Mouse (Mus musculus): Measurements from ENCODE around the gene Col4a3bp. TPM values are rescaled to one million over a fixed set of nuclear protein-coding genes. Genes with fewer than 3 reads are reported as not detected.
A peak's percentile ranks its signal among the peaks of the same experiment; 100 is the strongest.

Col4a3bp gene
- polyA plus RNA-seq, 1 experiment: 57.3 TPM

DNA sequence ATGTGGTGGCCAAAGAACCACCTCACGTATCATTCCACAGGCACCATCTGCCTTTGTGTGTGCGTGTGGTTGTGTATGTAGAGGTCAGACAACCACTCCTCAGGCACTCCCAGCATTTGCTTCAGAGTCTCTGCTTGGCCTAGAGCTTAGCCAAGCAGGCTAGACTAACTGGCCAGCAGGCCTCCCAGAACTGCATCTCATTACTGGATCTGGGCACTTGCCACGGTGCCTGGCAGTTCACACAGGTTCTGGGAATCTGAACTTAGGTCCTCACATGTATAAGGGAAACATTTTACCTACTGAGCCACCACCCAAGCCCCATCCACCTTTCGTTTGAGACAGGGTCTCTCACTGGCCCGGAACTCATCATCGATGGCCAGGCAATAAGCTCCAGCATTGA, 10.2 kb upstream of the Col4a3bp start:
- Histone ChIP-seq H3K27me3 (ENCODE audit: control insufficient read depth, insufficient read depth, low read length, poor library complexity, severe bottlenecking) (no peaks in the 10 kb centered on the region), H3K4me1 (ENCODE audit: control insufficient read depth, insufficient read depth, low read length) (peaks cover 4% of the 10 kb centered on the region), H3K27ac (ENCODE audit: insufficient read depth, low read length) (no peak overlapping the region), H3K36me3 (ENCODE audit: control insufficient read depth, insufficient read depth, low read length, poor library complexity, severe bottlenecking) (no peaks in the 10 kb centered on the region; the same call in 1 of the 2 replicates), H3K9me3 (replicated peaks; ENCODE audit: control insufficient read depth, insufficient read depth, low read length, poor library complexity, severe bottlenecking) (no peaks in the 10 kb centered on the region), H3K4me3 (ENCODE audit: low read depth, low read length) (no peak overlapping the region), H3K9ac (ENCODE audit: low read depth, poor library complexity, severe bottlenecking) (no peak overlapping the region)
- TF ChIP-seq EP300 (IDR thresholded peaks at IDR 0.05; ENCODE audit: insufficient read depth, low read depth, low read length): no peak
- TF ChIP-seq POLR2A (IDR thresholded peaks at IDR 0.05; ENCODE audit: insufficient read depth, low read length): no peak
- TF ChIP-seq CTCF (IDR thresholded peaks at IDR 0.05; ENCODE audit: low read depth, low read length): no peak

- H3K36me3 ChIP-seq (ENCODE audit: control insufficient read depth, insufficient read depth, low read length, poor library complexity, severe bottlenecking): no peaks in the 10 kb centered on the region; the same call in 1 of the 2 replicates
- H3K4me1 ChIP-seq (ENCODE audit: control insufficient read depth, insufficient read depth, low read length): peaks cover 2% of the 10 kb centered on the region
- H3K9ac ChIP-seq (ENCODE audit: low read depth, poor library complexity, severe bottlenecking): no peak overlapping the region
- TF ChIP-seq EP300 (IDR thresholded peaks at IDR 0.05; ENCODE audit: insufficient read depth, low read depth, low read length): no peak
- no peak for TF ChIP-seq POLR2A (IDR thresholded peaks at IDR 0.05; ENCODE audit: insufficient read depth, low read length)
- no peak for TF ChIP-seq CTCF (IDR thresholded peaks at IDR 0.05; ENCODE audit: low read depth, low read length)
- H3K27ac ChIP-seq (ENCODE audit: insufficient read depth, low read length): no peak overlapping the region
- H3K27me3 ChIP-seq (ENCODE audit: control insufficient read depth, insufficient read depth, low read length, poor library complexity, severe bottlenecking): no peaks in the 10 kb centered on the region
- H3K4me3 ChIP-seq (ENCODE audit: low read depth, low read length): no peak overlapping the region
- H3K9me3 ChIP-seq (replicated peaks; ENCODE audit: control insufficient read depth, insufficient read depth, low read length, poor library complexity, severe bottlenecking): no peaks in the 10 kb centered on the region
These were observed 8.7 kb upstream of the Col4a3bp start for GRCm38 (mm10) chr13:96533742-96534141.

- Histone ChIP-seq H3K4me1 (ENCODE audit: control insufficient read depth, insufficient read depth, low read length) (peaks cover 2% of the 10 kb centered on the region), H3K27me3 (ENCODE audit: control insufficient read depth, insufficient read depth, low read length, poor library complexity, severe bottlenecking) (no peaks in the 10 kb centered on the region), H3K4me3 (ENCODE audit: low read depth, low read length) (no peak overlapping the region), H3K36me3 (ENCODE audit: control insufficient read depth, insufficient read depth, low read length, poor library complexity, severe bottlenecking) (no peaks in the 10 kb centered on the region), H3K9ac (ENCODE audit: low read depth, poor library complexity, severe bottlenecking) (no peak overlapping the region), H3K9me3 (replicated peaks; ENCODE audit: control insufficient read depth, insufficient read depth, low read length, poor library complexity, severe bottlenecking) (no peaks in the 10 kb centered on the region), H3K27ac (ENCODE audit: insufficient read depth, low read length) (no peak overlapping the region)
- TF ChIP-seq CTCF (IDR thresholded peaks at IDR 0.05; ENCODE audit: low read depth, low read length) (no peak), EP300 (IDR thresholded peaks at IDR 0.05; ENCODE audit: insufficient read depth, low read depth, low read length) (no peak), POLR2A (IDR thresholded peaks at IDR 0.05; ENCODE audit: insufficient read depth, low read length) (no peak)
These were observed 5.4 kb upstream of the Col4a3bp start for GRCm38 (mm10) chr13:96536821-96537572.

DNA sequence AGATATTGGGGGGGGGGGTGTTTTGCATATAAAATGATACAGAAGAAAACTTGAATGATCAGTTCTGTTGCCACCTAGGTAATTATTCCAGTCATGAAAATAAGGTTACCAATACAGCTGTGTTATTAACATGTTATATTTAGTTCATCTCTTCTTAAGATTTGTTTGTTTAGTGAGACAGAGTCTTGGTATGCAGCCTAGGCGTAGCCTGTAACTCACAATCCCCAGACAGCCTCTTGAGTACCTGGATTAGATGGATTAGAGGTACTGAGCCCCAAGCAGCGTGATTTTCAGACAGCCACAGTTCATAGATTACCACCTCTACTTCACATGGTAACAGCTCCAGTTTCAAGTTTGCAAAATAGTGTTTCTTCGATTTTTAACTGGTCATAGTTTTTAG, 4.3 kb upstream of the Col4a3bp start:
- Histone ChIP-seq H3K27ac (ENCODE audit: insufficient read depth, low read length) (no peak overlapping the region), H3K36me3 (ENCODE audit: control insufficient read depth, insufficient read depth, low read length, poor library complexity, severe bottlenecking) (no peaks in the 10 kb centered on the region), H3K4me3 (ENCODE audit: low read depth, low read length) (no peak overlapping the region), H3K9ac (ENCODE audit: low read depth, poor library complexity, severe bottlenecking) (no peak overlapping the region), H3K4me1 (ENCODE audit: control insufficient read depth, insufficient read depth, low read length) (peaks cover 2% of the 10 kb centered on the region), H3K9me3 (replicated peaks; ENCODE audit: control insufficient read depth, insufficient read depth, low read length, poor library complexity, severe bottlenecking) (no peaks in the 10 kb centered on the region), H3K27me3 (ENCODE audit: control insufficient read depth, insufficient read depth, low read length, poor library complexity, severe bottlenecking) (no peaks in the 10 kb centered on the region)
- TF ChIP-seq POLR2A (IDR thresholded peaks at IDR 0.05; ENCODE audit: insufficient read depth, low read length): no peak
- TF ChIP-seq EP300 (IDR thresholded peaks at IDR 0.05; ENCODE audit: insufficient read depth, low read depth, low read length): no peak
- no peak for TF ChIP-seq CTCF (IDR thresholded peaks at IDR 0.05; ENCODE audit: low read depth, low read length)

- Histone ChIP-seq H3K9ac (ENCODE audit: low read depth, poor library complexity, severe bottlenecking) (peak overlapping the region; percentile 95), H3K4me3 (ENCODE audit: low read depth, low read length) (peak overlapping the region; percentile 33; the same call in 1 of the 2 replicates), H3K4me1 (ENCODE audit: control insufficient read depth, insufficient read depth, low read length) (no peaks in the 10 kb centered on the region), H3K9me3 (replicated peaks; ENCODE audit: control insufficient read depth, insufficient read depth, low read length, poor library complexity, severe bottlenecking) (no peaks in the 10 kb centered on the region), H3K27ac (ENCODE audit: insufficient read depth, low read length) (no peak overlapping the region), H3K36me3 (ENCODE audit: control insufficient read depth, insufficient read depth, low read length, poor library complexity, severe bottlenecking) (no peaks in the 10 kb centered on the region), H3K27me3 (ENCODE audit: control insufficient read depth, insufficient read depth, low read length, poor library complexity, severe bottlenecking) (no peaks in the 10 kb centered on the region)
- no peak for TF ChIP-seq CTCF (IDR thresholded peaks at IDR 0.05; ENCODE audit: low read depth, low read length)
- TF ChIP-seq EP300 (IDR thresholded peaks at IDR 0.05; ENCODE audit: insufficient read depth, low read depth, low read length): no peak
- TF ChIP-seq POLR2A (IDR thresholded peaks at IDR 0.05; ENCODE audit: insufficient read depth, low read length): no peak
These were observed 1.0 kb upstream of the Col4a3bp start for GRCm38 (mm10) chr13:96541381-96541780.
